Mouse (Mus musculus): ENCODE results near the gene Dlg2. TPM values are rescaled to one million over a fixed set of nuclear protein-coding genes. Genes with fewer than 3 reads are reported as not detected.

The Dlg2 gene
- total and polyA plus RNA-seq, 3 experiments, result 0.72 to 1.9 (median 1.7) TPM

DNA sequence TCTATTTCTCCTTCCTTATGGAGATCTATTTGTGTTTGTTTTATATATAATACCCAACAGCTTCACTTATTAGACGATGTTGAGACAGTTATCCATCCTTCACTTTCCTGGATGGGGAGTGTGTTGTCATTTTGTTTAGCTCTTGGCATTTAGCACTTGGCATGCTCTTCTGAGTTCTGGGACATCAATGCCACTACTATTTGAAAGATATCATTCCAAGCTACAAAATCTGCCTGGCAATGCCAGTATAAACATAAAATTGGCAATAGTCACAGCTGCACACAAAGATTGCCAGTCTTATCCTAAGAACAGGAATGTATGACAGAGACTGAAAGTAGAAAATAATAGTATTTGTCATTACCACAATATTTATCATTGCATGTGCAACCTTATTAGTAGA, 735.8 kb downstream of the Dlg2 start:
- TF ChIP-seq EP300 (IDR thresholded peaks at IDR 0.05; ENCODE audit: insufficient read depth, low read depth, low read length) (no peak), CTCF (IDR thresholded peaks at IDR 0.05) (no peak), POLR2A (IDR thresholded peaks at IDR 0.05; ENCODE audit: insufficient read depth, low read depth, low read length) (no peak)
- Histone ChIP-seq H3K4me1 (ENCODE audit: control insufficient read depth, insufficient read depth, low read length) (no peaks in the 10 kb centered on the region), H3K27me3 (ENCODE audit: control insufficient read depth, insufficient read depth, low read length) (no peaks in the 10 kb centered on the region), H3K79me2 (replicated peaks; ENCODE audit: control insufficient read depth, insufficient read depth, low read length) (no peaks in the 10 kb centered on the region), H3K27ac (no peak overlapping the region), H3K9ac (ENCODE audit: low read depth, low read length) (no peak overlapping the region), H3K36me3 (ENCODE audit: control insufficient read depth, insufficient read depth, low read length) (no peaks in the 10 kb centered on the region), H3K4me3 (no peak overlapping the region)
- no peak for DNase-seq
- 69% methylated on average over 1 of the region's 1 CpGs for WGBS
- intact Hi-C loops (cut with DNase I), result no loop called here

DNA sequence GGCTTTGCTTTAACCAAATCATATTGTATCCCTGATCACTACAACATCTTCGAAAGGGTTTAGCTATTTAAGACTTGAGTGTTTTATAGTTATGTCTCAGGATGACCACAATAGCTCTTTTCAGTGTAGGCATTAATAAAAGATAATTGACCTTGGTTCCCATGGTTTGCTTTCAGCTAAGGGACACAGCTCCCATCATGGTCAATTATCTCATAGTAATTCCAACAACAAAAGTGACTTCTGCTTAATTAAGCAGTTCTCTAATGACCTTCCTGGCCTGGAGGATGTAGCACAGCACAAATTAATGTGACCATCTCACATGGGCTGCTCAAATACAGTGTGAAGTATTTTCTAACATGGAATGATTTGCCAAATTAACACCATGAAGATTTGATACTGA, 738.4 kb downstream of the Dlg2 start:
- TF ChIP-seq EP300 (IDR thresholded peaks at IDR 0.05; ENCODE audit: insufficient read depth, low read depth, low read length) (no peak), POLR2A (IDR thresholded peaks at IDR 0.05; ENCODE audit: insufficient read depth, low read depth, low read length) (no peak), CTCF (IDR thresholded peaks at IDR 0.05) (no peak)
- Histone ChIP-seq H3K4me1 (ENCODE audit: control insufficient read depth, insufficient read depth, low read length) (no peaks in the 10 kb centered on the region), H3K27ac (no peak overlapping the region), H3K4me3 (no peak overlapping the region), H3K27me3 (ENCODE audit: control insufficient read depth, insufficient read depth, low read length) (no peaks in the 10 kb centered on the region), H3K36me3 (ENCODE audit: control insufficient read depth, insufficient read depth, low read length) (no peaks in the 10 kb centered on the region), H3K79me2 (replicated peaks; ENCODE audit: control insufficient read depth, insufficient read depth, low read length) (no peaks in the 10 kb centered on the region), H3K9ac (ENCODE audit: low read depth, low read length) (no peak overlapping the region)
- intact Hi-C loops (cut with DNase I), result no loop called here
- 47% methylated on average over 1 of the region's 1 CpGs for WGBS
- no peak for DNase-seq

DNA sequence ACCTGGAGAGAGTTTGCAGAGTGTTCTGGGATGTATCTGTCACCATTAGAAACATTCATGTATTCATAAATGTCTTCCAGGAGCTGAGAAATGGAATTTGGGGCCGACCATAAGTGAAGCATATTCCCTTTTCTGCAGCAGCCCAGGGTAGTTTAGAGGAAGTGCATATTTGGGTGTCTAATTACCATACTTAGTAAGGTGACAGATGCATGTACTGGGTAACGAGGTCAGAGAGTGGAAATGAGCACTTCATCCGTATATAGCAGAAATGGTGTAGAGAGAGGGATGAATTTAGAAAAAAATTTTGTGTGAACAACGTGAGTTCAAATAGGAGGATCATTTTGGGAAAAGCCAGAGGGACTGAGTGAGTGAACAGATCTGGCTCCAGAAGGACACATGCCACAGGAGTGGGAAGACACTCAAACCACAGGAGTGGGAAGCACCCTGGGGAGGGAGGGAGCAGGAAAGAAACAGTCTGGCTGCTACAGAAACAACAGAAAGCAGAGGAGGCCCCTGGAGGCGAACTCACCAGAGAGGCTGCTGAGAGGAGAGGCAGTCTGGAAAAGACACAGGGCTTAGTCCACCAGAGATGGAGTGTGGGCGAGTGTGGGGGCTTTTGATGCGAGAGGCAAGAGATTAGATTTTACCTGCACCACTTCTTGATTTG, 742.0 kb downstream of the Dlg2 start:
- H3K27me3 ChIP-seq (ENCODE audit: control insufficient read depth, insufficient read depth, low read length), result no peaks in the 10 kb centered on the region
- H3K4me1 ChIP-seq (ENCODE audit: control insufficient read depth, insufficient read depth, low read length), result no peaks in the 10 kb centered on the region
- no peak overlapping the region for H3K9ac ChIP-seq (ENCODE audit: low read depth, low read length)
- 46% methylated on average over 7 of the region's 7 CpGs for WGBS
- H3K36me3 ChIP-seq (ENCODE audit: control insufficient read depth, insufficient read depth, low read length), result no peaks in the 10 kb centered on the region
- H3K27ac ChIP-seq, result no peak overlapping the region
- H3K79me2 ChIP-seq (replicated peaks; ENCODE audit: control insufficient read depth, insufficient read depth, low read length), result no peaks in the 10 kb centered on the region
- intact Hi-C loops (cut with DNase I), result no loop called here
- no peak for DNase-seq
- no peak for TF ChIP-seq POLR2A (IDR thresholded peaks at IDR 0.05; ENCODE audit: insufficient read depth, low read depth, low read length)
- H3K4me3 ChIP-seq, result no peak overlapping the region

DNA sequence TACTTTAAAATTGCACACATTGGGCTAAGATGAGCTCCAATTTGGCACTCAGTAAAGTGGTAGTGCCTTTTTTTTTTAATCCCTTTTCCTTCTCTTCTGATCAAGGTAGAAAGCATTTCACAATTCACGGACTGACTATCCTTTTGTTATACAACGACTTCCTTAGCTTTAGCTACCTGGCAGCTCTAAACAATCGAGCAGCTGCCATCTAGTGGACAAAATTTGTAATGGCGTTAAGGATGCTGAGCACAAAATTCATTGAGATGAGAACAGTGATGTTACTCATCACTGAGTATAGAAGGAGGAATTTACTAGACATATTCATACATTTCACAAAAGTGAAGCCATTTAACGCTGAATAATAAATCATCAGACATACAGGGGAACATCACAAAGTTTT, 750.0 kb downstream of the Dlg2 start:
- Histone ChIP-seq H3K4me1 (ENCODE audit: control insufficient read depth, insufficient read depth, low read length) (no peaks in the 10 kb centered on the region), H3K36me3 (ENCODE audit: control insufficient read depth, insufficient read depth, low read length) (no peaks in the 10 kb centered on the region), H3K4me3 (no peak overlapping the region), H3K27me3 (ENCODE audit: control insufficient read depth, insufficient read depth, low read length) (no peaks in the 10 kb centered on the region), H3K9ac (ENCODE audit: low read depth, low read length) (no peak overlapping the region), H3K79me2 (replicated peaks; ENCODE audit: control insufficient read depth, insufficient read depth, low read length) (no peaks in the 10 kb centered on the region), H3K27ac (no peak overlapping the region)
- intact Hi-C loops (cut with DNase I), result loop anchor here (5.0 kb wide), 1 partner anchor 719 kb away; no protein-coding TSS in a partner anchor
- TF ChIP-seq CTCF (IDR thresholded peaks at IDR 0.05) (peak; percentile 83), POLR2A (IDR thresholded peaks at IDR 0.05; ENCODE audit: insufficient read depth, low read depth, low read length) (no peak), EP300 (IDR thresholded peaks at IDR 0.05; ENCODE audit: insufficient read depth, low read depth, low read length) (no peak)
- DNase-seq, result no peak
- WGBS, result under 1% methylated on average over 5 of the region's 5 CpGs

DNA sequence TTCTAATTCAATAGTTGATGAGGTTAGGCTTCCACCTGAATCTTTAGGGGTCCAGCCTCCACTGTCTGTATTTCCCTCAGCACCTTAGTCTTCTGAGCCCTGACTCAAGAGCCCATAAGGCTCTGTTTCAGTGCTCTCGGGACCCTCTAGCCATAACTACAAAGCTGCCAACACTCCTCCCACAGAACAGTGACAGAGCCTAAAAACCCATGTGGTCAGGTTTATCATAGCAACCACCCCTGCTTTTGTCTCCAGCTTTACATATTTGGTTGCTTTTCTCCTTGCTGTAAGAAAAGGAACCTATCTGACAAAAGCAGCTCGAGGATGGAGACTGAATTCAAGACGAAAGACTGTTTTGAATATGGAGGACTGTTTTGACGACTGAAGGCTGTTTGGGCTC, 765.2 kb downstream of the Dlg2 start:
- Histone ChIP-seq H3K4me3 (no peak overlapping the region), H3K79me2 (replicated peaks; ENCODE audit: control insufficient read depth, insufficient read depth, low read length) (no peaks in the 10 kb centered on the region), H3K36me3 (ENCODE audit: control insufficient read depth, insufficient read depth, low read length) (no peaks in the 10 kb centered on the region), H3K27me3 (ENCODE audit: control insufficient read depth, insufficient read depth, low read length) (no peaks in the 10 kb centered on the region), H3K4me1 (ENCODE audit: control insufficient read depth, insufficient read depth, low read length) (no peaks in the 10 kb centered on the region), H3K27ac (no peak overlapping the region), H3K9ac (ENCODE audit: low read depth, low read length) (no peak overlapping the region)
- DNase-seq, result no peak
- intact Hi-C loops (cut with DNase I), result no loop called here
- TF ChIP-seq CTCF (IDR thresholded peaks at IDR 0.05) (no peak), EP300 (IDR thresholded peaks at IDR 0.05; ENCODE audit: insufficient read depth, low read depth, low read length) (no peak), POLR2A (IDR thresholded peaks at IDR 0.05; ENCODE audit: insufficient read depth, low read depth, low read length) (no peak)
- WGBS, result 54% methylated on average over 4 of the region's 4 CpGs

DNA sequence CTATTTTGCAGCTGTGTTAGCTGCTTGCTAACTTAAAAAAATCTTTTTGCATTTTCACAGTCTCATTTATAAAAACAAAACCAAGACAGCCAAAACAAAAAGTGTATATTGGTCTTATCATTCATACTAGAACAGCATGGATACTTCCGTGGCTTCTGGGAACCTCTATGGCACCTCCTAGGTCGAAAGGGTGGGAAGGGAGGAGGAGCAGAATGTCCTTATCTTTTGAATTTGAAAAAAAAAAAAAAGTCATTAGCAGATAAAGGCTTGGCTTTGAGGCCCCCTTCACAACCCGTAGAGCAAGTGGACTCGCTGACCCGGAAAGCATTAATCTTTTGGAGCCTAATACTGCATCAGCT, 785.2 kb downstream of the Dlg2 start:
- DNase-seq, result no peak
- Histone ChIP-seq H3K9ac (ENCODE audit: low read depth, low read length) (no peak overlapping the region), H3K4me3 (no peak overlapping the region), H3K4me1 (ENCODE audit: control insufficient read depth, insufficient read depth, low read length) (no peaks in the 10 kb centered on the region; the same call in 1 of the 2 replicates), H3K27me3 (ENCODE audit: control insufficient read depth, insufficient read depth, low read length) (peaks cover 2% of the 10 kb centered on the region), H3K79me2 (replicated peaks; ENCODE audit: control insufficient read depth, insufficient read depth, low read length) (no peaks in the 10 kb centered on the region), H3K36me3 (ENCODE audit: control insufficient read depth, insufficient read depth, low read length) (no peaks in the 10 kb centered on the region), H3K27ac (no peak overlapping the region)
- intact Hi-C loops (cut with DNase I), result no loop called here
- TF ChIP-seq EP300 (IDR thresholded peaks at IDR 0.05; ENCODE audit: insufficient read depth, low read depth, low read length) (no peak), CTCF (IDR thresholded peaks at IDR 0.05) (no peak), POLR2A (IDR thresholded peaks at IDR 0.05; ENCODE audit: insufficient read depth, low read depth, low read length) (no peak)
- 2% methylated on average over 5 of the region's 5 CpGs for WGBS
